Comparison of ENCODE assay signal across 10 mouse cellular contexts in genomic region chr9:25041665-25042064, GRCm38 (mm10). TPM values are rescaled to one million over a fixed set of nuclear protein-coding genes. Genes with fewer than 3 reads are reported as not detected.
DNase-seq lines count a peak whose midpoint lies in the region; ATAC-seq and TF ChIP-seq lines count a peak whose summit lies in the region.
"Had no signal": no experiment of that assay in that cellular context is flagged by ENCODE, and none has a peak within 500 bp of the region (broad histone marks: within the 10 kb centered on the region; RNA-seq: fewer than 3 reads in every experiment).

No protein-coding gene starts in this region.

- H3K27ac ChIP-seq in gastrocnemius, adult 2 months: no peak overlapping the region
- H3K27ac ChIP-seq in forebrain, embryonic 12.5 days: no peak overlapping the region
- no peak overlapping the region for H3K27ac ChIP-seq in midbrain, embryonic 12.5 days (replicated peaks)

- no peaks in the 10 kb centered on the region for H3K9me3 ChIP-seq in forebrain, embryonic 12.5 days
- no peaks in the 10 kb centered on the region for H3K9me3 ChIP-seq in midbrain, embryonic 12.5 days

- H3K4me3 ChIP-seq in gastrocnemius, adult 2 months: no peak overlapping the region
- H3K4me3 ChIP-seq in forebrain, embryonic 12.5 days (replicated peaks): no peak overlapping the region
- no peak overlapping the region for H3K4me3 ChIP-seq in midbrain, embryonic 12.5 days

- H3K4me1 ChIP-seq in forebrain, embryonic 12.5 days: no peaks in the 10 kb centered on the region
- H3K4me1 ChIP-seq in midbrain, embryonic 12.5 days: no peaks in the 10 kb centered on the region

- H3K36me3 ChIP-seq in forebrain, embryonic 12.5 days (replicated peaks): no peaks in the 10 kb centered on the region
- H3K36me3 ChIP-seq in midbrain, embryonic 12.5 days: no peaks in the 10 kb centered on the region

- H3K27me3 ChIP-seq in forebrain, embryonic 12.5 days: no peaks in the 10 kb centered on the region; the same call in 1 of the 2 replicates
- no peaks in the 10 kb centered on the region for H3K27me3 ChIP-seq in midbrain, embryonic 12.5 days

- 0 out of 2 replicates have a peak, but pooled peaks have one; percentile 23 for ATAC-seq in forebrain, embryonic 12.5 days (ENCODE audit: low FRiP score)
- ATAC-seq in midbrain, embryonic 12.5 days (ENCODE audit: low FRiP score, low read depth): 0 out of 2 replicates have a peak, but pooled peaks have one; percentile 12

- intact Hi-C loops in gastrocnemius, adult 2 months (cut with DNase I): loop anchor here (1.0 kb wide), 1 partner anchor 340 kb away; no protein-coding TSS in a partner anchor
- intact Hi-C loops in gastrocnemius, postnatal 36 days (cut with DNase I): loop anchor here (2.0 kb wide), 1 partner anchor 341 kb away; no protein-coding TSS in a partner anchor

- peak; percentile 82 for TF ChIP-seq CTCF in gastrocnemius, adult 2 months (IDR thresholded peaks at IDR 0.05)

- no peak overlapping the region for H3K4me2 ChIP-seq in forebrain, embryonic 12.5 days
- H3K4me2 ChIP-seq in midbrain, embryonic 12.5 days (replicated peaks): no peak overlapping the region

- no peak overlapping the region for H3K9ac ChIP-seq in forebrain, embryonic 12.5 days
- H3K9ac ChIP-seq in midbrain, embryonic 12.5 days (replicated peaks): no peak overlapping the region

- 34% methylated on average over 6 of the region's 6 CpGs for WGBS in forebrain, embryonic 12.5 days
- 26% methylated on average over 6 of the region's 6 CpGs for WGBS in large intestine, adult 2 months
- 25% methylated on average over 6 of the region's 6 CpGs for WGBS in midbrain, embryonic 12.5 days

- no peak for DNase-seq in gastrocnemius, adult 2 months
- no peak for DNase-seq in gastrocnemius, postnatal 36 days
- DNase-seq in 416B (ENCODE audit: low read depth): peak; percentile 75
- DNase-seq in adipocyte (ENCODE audit: low spot score): peak; percentile 74
- DNase-seq in large intestine, adult 2 months (ENCODE audit: low read depth, low spot score): peak; percentile 7
- no peak for DNase-seq in gastrocnemius, adult 8-10 months (ENCODE audit: low spot score in 2 of 2)

RNA-seq across cellular contexts. Expression of gene Gm10181, which starts 47.6 kb away (rescaled TPM):
- not detected for total RNA-seq in gastrocnemius, adult 2 months (2021)
- not detected for total RNA-seq in gastrocnemius, postnatal 36 days (2021)
- not detected in 2 replicates for polyA plus RNA-seq in forebrain, embryonic 12.5 days (2016; fragmentation: Nextera tagmentation; extraction: Ambion mirVana)
- not detected in 2 replicates for polyA plus RNA-seq in large intestine, adult 2 months (2012; rRNA removed)
- not detected in 2 replicates for polyA plus RNA-seq in midbrain, embryonic 12.5 days (2016; fragmentation: Nextera tagmentation; extraction: Ambion mirVana)
- total RNA-seq in gastrocnemius, adult 8-10 months (2022): not detected
- total RNA-seq: layer of hippocampus, adult 8-10 months had no signal
- polyA plus RNA-seq: spleen, adult 2 months had no signal

Comparison
In these comparisons a context has a peak if more than half of its experiments do, and no peak if none do; other contexts are left out.
1. DNase-seq: peak in 416B (single experiment), adipocyte (single experiment) and large intestine, adult 2 months (single experiment); none in gastrocnemius, adult 2 months (single experiment), gastrocnemius, postnatal 36 days (0 of 2) and gastrocnemius, adult 8-10 months (0 of 2).